Mouse (Mus musculus) cerebellum, postnatal 36 days (tissue): Measurements from ENCODE around the gene Prdm5.

Experiments
- DNase-seq, 2 experiments: peaks; one replicate each; pipeline ENCODE4 v3.0.0; 2021 to 2022; ENCODE audit warnings: mixed read lengths in 2 of 2

The Prdm5 gene

DNA sequence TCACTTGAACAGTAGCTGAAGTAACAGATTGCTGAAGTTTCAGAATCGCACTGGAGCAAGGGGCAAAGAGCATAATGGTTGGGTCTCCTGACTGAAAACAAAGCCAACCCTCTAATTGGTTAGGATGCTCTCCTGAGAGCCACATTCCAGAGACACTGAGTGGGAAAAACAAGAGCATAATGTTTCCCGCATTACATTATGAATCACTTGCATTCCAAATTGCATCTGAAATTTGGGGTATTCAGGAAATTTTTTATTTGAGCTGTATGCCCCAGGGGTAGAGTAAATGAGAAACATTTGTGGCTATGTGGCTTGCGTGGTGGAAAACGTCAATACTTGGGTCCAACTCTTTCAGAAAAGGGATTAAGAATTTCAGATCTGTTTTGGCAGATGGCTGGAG, 55.2 kb downstream of the Prdm5 start:
- no peak for DNase-seq

- DNase-seq: no peak
Measured at GRCm38 (mm10) chr6:65842579-65842978, 63.8 kb downstream of the Prdm5 start.

- DNase-seq: no peak
Measured at GRCm38 (mm10) chr6:65849127-65849526, 70.3 kb downstream of the Prdm5 start.

DNA sequence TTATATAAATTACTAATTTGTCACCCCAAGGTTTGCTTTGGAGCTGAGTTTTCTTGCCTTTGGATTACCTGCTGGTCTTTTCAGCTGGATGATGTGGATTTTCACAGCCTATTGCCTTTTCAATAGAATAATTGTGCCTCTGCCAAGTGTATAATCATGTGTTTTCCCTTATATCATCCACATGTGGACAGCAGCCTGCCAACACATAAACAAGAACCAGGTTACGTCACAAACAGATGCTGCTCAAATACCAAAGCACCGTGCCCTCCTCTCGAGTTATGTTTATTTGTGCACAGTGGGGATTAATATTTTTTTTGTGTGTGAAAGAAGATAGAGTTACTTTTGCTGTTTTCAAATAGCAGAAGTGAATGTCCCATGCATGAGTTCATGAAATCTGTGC, 70.9 kb downstream of the Prdm5 start:
- DNase-seq: no peak

GRCm38 (mm10) chr6:65850221-65850620, 71.4 kb downstream of the Prdm5 start:
- DNase-seq: no peak

GRCm38 (mm10) chr6:65854020-65854419, 75.2 kb downstream of the Prdm5 start:
- DNase-seq: no peak

- DNase-seq: no peak
Measured at GRCm38 (mm10) chr6:65854585-65854984, 75.8 kb downstream of the Prdm5 start.

DNA sequence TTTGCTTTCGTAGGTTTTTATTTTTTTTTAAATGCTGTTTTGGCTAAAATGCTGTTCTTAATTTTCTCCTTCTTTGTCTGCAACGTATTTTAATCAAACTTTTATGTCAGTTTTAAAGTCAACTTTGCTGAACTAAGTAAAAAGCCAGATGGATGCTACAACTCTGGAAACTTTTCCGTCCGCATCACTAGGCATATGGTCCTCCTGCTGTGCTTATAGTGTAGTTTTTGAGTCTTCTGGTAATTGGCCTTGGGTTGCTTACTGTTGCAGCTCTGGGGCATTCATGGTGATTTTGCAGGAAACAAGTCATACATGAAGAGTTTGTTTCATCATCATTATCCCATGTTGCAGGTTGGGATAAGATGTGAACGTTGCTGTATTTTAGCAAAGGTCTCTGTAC, 81.8 kb downstream of the Prdm5 start:
- DNase-seq: no peak

GRCm38 (mm10) chr6:65862836-65863235, 84.0 kb downstream of the Prdm5 start:
- peak; percentile 6 to 15 for DNase-seq

GRCm38 (mm10) chr6:65864233-65864632, 85.4 kb downstream of the Prdm5 start:
- DNase-seq: no peak

GRCm38 (mm10) chr6:65864919-65865318, 86.1 kb downstream of the Prdm5 start:
- no peak for DNase-seq

GRCm38 (mm10) chr6:65865861-65866260, 87.1 kb downstream of the Prdm5 start:
- DNase-seq: no peak

DNA sequence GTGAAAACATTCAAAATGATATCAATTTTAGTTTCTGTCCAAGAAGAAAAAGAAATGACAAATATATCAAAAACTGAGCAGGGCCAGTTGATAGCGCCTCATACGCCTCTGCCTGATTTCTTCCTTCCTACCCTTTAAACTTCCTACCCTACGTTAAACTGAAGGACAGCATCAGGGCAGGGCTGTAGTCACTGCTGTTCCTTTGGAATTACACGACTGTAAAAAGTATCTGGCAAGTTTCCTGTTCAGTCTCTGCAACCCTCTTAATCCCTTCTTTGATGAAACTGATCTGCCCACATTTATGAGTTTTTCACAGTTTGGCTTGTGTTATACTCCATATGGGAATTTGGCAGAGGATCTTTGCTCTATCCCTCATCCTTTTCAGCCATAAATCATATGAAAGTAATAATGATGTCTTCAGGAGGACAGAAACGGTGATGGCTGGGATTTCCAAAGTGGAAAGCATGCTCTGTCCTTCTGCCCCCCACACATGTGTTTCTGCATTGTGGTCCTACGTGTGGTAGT, 93.0 kb downstream of the Prdm5 start:
- no peak for DNase-seq

- no peak for DNase-seq
Measured at GRCm38 (mm10) chr6:65878300-65878699, 99.5 kb downstream of the Prdm5 start.

DNA sequence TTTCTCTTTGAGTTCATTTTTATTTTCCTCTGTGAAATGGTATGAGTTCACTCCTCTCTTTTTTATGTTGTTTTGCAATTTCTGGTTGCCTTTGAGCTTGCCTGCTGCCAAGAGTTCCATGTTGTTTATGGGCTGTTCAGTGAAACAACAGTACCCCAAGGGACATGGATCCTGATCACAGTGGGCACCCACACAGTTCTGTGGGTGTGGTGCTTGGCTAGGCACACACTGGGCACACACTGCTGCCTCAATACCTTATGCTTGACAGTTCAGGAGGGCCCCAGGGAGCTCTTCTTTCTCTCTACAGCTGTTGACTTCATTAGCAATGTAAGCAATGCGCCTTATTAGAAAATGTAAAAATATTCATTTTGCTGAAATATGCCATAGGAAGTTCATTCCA, 110.0 kb downstream of the Prdm5 start:
- DNase-seq: no peak

DNA sequence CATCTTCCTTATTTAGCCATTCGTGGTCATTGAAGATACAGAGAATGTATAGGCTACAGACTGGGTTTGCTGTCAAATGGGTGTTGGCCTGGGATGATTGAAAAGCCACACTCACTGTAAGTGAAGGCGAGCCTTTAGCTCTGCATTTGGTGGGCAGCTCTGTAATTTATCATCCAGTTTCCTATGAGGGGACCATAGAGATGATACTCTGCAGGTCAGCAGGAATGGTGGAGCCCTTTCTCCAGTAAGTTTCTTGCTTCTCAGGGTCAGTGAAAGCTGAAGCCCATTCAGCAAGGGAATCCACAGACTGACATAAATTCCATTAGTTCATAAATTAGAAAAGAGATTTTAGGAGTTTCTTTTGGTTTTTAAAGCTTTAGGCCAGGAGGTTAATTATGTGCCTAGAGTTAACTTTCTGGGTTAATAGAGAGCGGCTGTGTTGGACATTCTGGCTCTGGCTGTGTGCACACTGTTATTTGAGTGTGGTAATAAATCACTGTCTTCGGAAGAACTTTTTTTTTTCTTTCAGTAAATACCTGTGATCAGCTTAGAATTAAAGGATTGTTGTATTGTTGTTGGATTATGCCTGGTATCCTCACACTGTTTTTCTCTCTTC, 113.4 kb downstream of the Prdm5 start:
- DNase-seq: no peak

GRCm38 (mm10) chr6:65906657-65907182, 127.9 kb downstream of the Prdm5 start:
- DNase-seq: no peak

- no peak for DNase-seq
Measured at GRCm38 (mm10) chr6:65915421-65915820, 136.6 kb downstream of the Prdm5 start.

GRCm38 (mm10) chr6:65921703-65922102, 142.9 kb downstream of the Prdm5 start:
- DNase-seq: no peak

DNA sequence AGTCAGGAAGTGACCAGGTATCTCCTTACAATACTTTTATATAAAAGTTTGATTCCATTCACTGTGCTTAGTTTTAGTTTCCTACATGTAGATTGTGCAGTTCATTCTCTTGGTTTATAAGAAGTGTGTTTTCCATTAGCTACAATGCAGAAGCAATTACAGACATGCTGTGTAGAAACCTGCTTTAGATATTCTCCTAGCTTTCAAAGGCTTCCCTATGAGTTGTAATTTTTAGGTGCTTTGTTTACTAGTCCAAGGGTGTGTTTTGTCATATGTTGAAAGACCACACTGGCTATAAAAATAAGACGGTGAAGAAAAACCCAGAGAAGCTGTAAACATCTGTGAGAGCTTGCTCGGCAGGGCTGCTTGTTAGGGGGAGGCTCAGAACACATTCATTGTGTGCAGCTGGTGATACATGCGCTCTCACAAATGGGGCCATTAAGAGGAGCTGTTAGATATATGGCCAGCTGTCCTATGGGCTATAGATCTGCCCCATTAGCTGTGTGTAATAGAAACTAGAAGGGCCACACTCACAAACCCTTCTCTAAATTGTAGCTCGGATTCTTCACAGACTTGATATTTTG, 144.8 kb downstream of the Prdm5 start:
- DNase-seq: no peak

- no peak for DNase-seq
Measured at GRCm38 (mm10) chr6:65925737-65926333, 147.0 kb downstream of the Prdm5 start.

GRCm38 (mm10) chr6:65930523-65930922, 151.7 kb downstream of the Prdm5 start:
- no peak for DNase-seq

GRCm38 (mm10) chr6:65932776-65933175, 154.0 kb downstream of the Prdm5 start:
- no peak for DNase-seq

DNA sequence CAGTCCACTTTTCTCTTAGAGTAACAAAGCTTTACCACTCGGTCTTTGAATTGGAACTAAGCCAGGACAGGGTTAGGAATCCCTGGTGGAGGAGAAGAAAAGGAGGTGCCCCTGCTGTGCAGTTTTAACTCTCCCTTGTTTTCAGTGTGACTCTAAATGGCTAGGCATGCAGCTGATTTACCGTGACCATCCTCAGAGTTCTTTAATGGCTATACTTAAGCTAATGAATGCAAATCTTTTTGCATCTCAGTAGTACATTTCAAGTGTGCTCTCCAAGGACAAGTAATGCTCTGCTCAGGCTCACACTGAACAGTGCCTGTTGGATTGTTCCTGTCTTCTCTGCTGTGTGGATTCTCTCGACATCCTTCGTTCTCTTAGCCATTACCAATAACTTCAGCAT, 154.4 kb downstream of the Prdm5 start:
- DNase-seq: no peak
